Mouse (Mus musculus): Measurements from ENCODE around the gene Atrnl1.
"Not testable (repeated sequence)": the region's sequence is repeated elsewhere in the genome, so short reads cannot be mapped to it uniquely, and the experiment has no call there.

Gene Atrnl1

GRCm38 (mm10) chr19:57696781-57697180, 85.9 kb downstream of the Atrnl1 start:
- DNase-seq (ENCODE audit: low spot score), result not testable (repeated sequence)

DNA sequence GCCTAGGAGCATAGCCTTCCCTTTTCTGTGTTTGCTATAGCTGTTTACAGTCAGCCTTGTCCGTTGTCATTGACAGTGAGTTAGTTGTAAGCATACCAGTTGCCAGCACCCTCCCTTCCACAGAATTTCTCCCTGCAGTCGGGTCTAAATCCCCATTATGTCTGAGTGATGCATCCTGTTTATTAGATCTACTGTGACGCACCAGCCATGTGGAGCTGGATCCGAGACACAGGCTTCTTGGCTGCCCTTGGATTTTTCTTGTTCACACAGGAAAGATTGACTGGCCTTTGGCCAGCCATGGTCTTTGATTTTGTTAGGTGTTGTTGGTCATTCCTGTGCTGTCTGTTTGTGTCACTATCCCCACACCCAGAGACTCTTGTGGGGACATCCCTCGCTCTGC, 102.3 kb downstream of the Atrnl1 start:
- no peak for DNase-seq (ENCODE audit: low spot score)

- no peak for DNase-seq (ENCODE audit: low spot score)
These were observed 114.1 kb downstream of the Atrnl1 start for GRCm38 (mm10) chr19:57724920-57725319.

DNA sequence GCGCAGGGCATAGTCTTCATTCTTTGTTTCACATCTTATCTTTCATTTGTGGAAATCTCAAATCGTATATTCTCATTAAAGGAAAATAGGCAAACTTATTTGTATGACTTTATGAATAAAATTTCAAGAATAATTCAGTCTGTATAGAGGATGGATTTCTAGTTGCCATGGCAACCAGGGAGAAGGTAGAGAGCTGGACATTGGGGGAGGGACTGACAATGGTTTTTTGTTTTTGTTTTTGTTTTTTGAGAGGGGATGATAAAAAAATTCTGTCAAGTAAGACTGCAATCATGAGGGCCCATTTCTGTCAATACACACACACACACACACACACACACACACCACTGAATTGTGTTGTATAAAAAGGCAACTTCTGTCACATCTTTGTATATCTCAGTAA, 114.5 kb downstream of the Atrnl1 start:
- DNase-seq (ENCODE audit: low spot score), result no peak

- no peak for DNase-seq (ENCODE audit: low spot score)
These were observed 116.2 kb downstream of the Atrnl1 start for GRCm38 (mm10) chr19:57727009-57727408.

DNA sequence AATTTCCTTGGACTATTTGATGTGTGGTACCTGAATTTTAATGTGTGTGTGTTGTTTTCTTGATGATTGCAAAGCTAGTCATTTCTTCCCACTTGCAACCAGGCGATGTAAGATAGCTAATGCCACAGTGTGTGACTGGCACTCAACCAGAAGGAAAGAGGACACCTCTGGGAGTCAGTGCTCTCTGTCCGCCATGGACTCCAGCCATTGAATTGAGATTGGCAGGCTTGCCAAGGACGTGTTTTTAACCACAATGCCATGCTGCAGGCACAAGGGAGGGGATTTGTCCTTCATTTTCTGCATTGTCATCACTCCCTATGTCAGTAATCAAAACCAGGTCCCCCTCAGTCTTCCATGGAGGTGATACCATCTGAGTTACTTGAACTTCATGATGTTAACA, 126.6 kb downstream of the Atrnl1 start:
- no peak for DNase-seq (ENCODE audit: low spot score)

DNA sequence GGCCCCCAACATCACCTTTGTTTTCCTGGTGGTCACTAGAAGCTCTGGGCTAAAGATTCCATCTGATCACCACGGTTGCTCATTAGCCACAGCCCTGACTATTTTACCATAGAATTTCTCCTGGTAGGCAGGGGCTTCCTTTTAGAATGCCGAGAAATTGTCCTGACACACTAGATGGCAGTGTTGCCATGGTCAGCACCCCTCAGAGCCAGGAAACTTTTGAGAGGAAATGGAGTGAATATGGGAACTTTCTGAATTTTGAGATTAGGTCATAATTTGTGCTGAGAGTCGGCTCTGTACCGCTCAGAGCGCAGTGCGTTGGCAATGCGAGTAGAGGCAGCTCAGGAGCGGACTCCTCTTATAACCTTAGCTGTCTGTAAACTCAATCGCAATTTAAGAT, 134.7 kb downstream of the Atrnl1 start:
- DNase-seq (ENCODE audit: low spot score), result peak; percentile 71

DNA sequence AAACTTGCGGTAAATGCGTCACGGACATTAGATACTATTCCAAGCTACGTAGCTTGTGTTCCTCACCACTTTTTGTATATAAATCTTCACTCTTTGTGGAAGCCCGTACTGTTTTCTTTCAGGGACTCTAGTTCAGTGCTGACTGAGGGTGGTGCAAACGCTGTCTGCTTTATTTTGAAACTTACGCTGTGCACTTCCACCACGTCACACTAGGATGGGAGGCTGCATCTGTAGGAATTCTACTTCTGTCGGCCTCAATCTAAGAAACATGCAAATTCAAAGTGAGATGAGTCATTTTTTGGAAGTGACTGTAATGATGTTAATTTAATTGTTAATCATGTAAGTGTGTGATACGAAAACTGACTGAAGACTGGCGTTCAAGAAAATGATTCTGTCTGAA, 135.7 kb downstream of the Atrnl1 start:
- no peak for DNase-seq (ENCODE audit: low spot score)

DNA sequence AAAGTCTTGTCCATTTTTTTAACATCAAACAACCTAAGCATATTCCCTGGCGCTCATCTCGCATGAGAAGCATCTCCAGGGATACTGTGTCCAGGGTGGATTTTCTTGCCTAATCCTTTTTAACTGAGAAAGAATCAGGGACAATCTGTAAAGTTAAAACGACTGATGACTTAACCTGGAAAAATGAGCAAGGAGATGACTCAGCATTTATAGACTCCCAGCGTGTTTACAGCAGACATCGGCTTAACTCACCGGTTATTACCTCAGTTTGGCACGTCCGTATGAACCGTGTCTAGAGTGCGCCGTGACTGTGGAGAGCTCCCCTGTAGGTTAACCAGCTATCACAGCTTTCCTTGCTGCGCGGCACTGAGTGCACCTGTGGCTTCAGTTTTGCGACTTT, 141.4 kb downstream of the Atrnl1 start:
- DNase-seq (ENCODE audit: low spot score), result no peak

DNA sequence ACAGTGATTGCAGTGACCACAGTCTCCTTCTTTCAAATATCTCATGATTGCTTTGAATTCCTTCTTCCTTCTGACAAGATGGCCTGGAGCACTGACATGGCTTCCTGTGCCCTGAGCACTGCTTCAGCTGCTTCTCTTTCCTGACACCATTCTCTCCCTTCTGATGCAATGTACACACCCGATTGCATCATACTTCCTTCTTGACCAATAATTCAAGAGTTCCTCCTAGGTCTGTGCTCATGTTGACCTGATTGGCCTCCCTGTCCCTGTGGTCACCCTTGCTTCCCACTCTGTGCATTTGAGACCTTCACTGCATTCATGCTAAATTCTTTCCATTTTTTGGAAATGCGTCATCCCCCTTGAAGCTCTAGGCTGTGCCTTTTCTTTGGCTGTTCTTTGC, 151.7 kb downstream of the Atrnl1 start:
- DNase-seq (ENCODE audit: low spot score), result no peak

GRCm38 (mm10) chr19:57764576-57765371, 153.9 kb downstream of the Atrnl1 start:
- no peak for DNase-seq (ENCODE audit: low spot score)

GRCm38 (mm10) chr19:57767051-57767450, 156.2 kb downstream of the Atrnl1 start:
- no peak for DNase-seq (ENCODE audit: low spot score)

DNA sequence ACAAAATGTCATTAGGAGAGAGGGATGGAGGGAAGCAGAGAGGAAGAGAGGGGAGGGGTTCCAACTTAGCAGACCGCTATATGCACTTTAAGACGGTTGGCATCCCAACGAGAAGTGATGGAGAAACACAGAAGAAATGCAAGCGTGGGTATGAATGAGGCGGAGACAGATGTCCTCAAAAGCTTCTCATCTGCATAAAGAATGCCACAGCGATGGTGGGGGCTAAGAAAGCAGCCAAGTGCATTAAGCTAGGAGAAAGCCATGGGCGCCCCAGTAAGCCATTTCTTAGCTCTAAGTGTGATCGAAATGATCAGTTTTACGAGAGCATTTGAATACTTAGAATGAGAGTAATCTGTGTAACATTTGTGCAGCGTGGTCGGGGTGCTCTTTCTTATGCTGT, 157.8 kb downstream of the Atrnl1 start:
- DNase-seq (ENCODE audit: low spot score), result no peak

- no peak for DNase-seq (ENCODE audit: low spot score)
These were observed 171.7 kb downstream of the Atrnl1 start for GRCm38 (mm10) chr19:57782366-57783089.

- peak; percentile 5 for DNase-seq (ENCODE audit: low spot score)
These were observed 175.9 kb downstream of the Atrnl1 start for GRCm38 (mm10) chr19:57786699-57787098.

GRCm38 (mm10) chr19:57802207-57802606, 191.4 kb downstream of the Atrnl1 start:
- DNase-seq (ENCODE audit: low spot score), result no peak

DNA sequence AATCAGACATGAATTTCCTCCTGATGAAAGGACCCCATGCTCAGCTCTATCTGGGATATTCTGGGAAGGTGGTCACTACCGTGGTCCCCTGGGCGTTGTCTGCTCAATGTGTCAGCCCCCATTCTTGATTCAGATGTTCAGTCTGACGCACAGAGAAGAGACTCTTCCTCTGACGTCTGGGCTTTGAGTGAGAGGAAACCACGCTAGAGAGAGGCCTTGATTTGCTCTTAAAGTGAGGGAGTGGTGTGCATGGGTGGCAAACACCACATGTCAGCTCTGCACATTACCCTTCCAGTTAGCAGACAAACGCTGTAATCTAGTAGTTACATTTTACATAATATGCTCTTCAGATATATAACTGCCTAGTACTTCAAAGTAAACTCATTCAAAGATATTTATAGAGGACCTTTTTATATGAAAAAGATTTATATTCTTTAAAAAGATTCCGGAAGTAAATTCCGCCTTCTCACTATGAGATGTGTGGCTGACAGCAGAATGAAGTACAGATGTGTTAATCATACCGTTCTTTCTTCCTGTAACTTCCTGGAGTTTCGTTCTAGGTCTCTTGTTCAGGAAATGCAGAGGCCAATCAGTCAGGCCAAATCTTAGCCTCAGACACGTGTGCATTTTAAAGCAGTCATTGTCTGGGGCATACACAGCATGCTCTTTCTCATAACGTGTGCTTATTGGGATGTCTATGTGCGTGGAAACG, 192.1 kb downstream of the Atrnl1 start:
- no peak for DNase-seq (ENCODE audit: low spot score)

GRCm38 (mm10) chr19:57803483-57803820, 192.6 kb downstream of the Atrnl1 start:
- no peak for DNase-seq (ENCODE audit: low spot score)

DNA sequence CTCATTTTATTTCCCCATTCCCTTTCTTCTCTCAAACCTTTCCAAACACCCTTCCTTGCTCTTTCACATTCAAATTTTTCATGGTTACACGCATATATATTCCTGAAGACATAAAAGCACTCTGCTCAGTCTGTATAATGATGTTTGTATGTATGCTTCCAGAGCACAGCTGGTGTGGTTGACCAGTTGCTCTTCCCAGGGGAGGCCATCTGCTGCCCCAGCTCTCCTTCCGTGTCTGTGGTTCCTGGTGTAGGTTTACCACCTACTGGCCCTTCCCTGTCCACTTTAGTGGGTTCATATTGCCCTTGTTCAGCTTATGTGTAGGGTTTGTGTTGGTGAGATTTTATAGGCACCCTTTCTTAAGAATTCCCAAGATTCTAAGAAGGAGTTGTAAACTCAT, 197.5 kb downstream of the Atrnl1 start:
- no peak for DNase-seq (ENCODE audit: low spot score)

GRCm38 (mm10) chr19:57814291-57814690, 203.5 kb downstream of the Atrnl1 start:
- no peak for DNase-seq (ENCODE audit: low spot score)

DNA sequence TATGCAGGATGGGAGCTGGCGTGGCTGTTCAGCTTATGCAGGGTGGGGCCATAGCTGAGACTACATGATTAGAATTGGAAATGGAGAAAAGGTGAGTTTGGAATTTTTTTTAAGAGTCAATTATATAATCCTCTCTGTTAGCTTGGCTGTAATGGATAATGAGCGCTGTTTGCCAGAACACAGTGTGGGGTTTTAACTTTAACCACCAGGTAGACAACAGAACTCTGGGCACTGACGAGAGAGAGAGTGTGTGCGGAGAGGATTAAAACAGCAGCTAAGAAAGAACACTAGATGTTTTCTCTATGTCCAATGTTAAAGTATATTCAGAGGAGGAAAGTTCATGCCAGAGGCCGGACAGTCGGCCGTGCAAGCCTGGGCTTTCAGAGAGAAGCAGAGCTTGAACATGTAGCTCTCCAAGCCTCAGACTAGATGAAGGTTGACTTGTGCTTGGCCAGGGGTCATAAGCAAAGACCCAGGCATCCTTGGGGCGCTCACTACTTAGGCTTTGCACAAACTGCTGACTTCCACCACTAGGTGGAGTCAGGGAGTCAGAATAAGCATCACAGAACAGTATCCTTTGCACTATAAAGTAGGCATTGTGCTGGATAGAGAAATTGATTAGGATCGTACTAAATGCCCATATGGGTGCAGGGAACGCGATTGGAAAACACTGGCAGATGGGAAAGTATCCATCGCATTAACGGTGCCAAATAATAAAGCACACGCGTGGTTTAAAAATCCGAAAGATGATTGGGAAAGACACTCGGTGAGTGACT, 205.6 kb downstream of the Atrnl1 start:
- peak; percentile 80 for DNase-seq (ENCODE audit: low spot score)

DNA sequence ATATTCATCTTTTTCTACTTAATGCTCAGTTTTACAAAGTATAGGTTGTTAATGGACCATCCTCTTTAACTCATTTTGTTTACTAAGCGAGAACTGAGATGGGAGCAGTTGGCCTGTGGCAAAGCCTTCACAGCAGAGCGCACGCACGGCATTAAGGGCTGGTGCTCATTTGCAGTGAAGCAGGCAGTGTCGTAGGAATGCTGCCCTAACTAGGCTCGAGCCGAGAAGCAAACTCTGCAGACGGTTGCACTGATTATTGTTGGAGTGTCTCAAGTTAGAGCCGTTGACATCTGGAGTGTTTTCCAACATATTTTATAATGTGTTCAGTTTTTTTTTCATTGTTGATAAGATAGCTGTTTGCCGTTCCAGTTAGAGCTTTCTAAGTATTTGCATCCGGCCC, 206.9 kb downstream of the Atrnl1 start:
- no peak for DNase-seq (ENCODE audit: low spot score)
